Mouse (Mus musculus) ovary, postnatal 10 days (tissue): ENCODE measurements around the gene Prol1.
"Not testable (repeated sequence)": the region's sequence is repeated elsewhere in the genome, so short reads cannot be mapped to it uniquely, and the experiment has no call there.

Experiments
- DNase-seq: peaks from one replicate; pipeline ENCODE4 v3.0.0; 2022; ENCODE audit warnings: low spot score

Gene Prol1

DNA sequence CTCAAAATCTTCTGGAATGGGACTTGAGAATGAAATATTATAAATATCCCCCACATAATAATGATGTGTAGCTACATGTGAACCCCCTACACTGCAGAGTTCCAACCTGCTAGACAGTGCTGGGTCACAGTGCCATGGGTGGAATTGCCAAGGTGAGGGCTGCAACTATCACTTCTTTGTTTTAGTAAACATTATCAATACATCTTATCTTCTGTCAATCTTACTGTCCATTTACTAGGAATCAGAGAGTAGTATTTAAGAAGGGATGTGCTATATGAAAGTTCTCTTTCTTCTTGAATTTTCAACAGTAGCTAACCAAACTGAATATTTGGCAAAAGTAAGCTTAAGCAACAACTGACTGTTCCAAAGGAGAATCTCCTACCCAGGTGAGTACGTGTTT lies at the start of gene Prol1:
TSS of gene Prol1 (plus strand) at position 301 of the 400 bp plus-strand sequence.
- DNase-seq = no peak

GRCm38 (mm10) chr5:88268619-88269018 lies 48.5 kb upstream of the Prol1 start, which contains the start of gene Gm7714:
TSS of gene Gm7714 (plus strand) at chr5:88268919.
- DNase-seq = no peak

DNA sequence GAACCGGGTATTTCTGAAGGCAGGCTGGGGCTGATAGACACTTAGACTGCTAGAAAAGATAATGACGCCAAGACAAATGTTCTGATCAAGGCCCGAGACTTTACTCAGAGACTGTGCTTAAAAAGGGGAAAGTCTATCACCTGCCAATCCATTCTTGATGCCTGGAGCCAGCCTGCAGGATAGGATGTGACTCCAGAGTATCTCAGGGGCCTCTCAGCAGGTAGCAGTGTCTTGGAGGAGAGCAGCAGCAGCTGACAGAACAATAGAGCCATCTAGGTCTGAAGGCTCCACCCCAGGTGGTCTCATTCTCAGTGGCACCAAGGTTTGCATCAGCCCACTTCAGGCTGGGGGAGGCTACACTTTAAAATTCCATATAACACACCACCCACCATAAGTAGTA lies 5.8 kb upstream of the Prol1 start:
- DNase-seq = not testable (repeated sequence)

GRCm38 (mm10) chr5:88348533-88348932 lies 31.4 kb downstream of the Prol1 start:
- DNase-seq = not testable (repeated sequence)

- DNase-seq = no peak
Observed at GRCm38 (mm10) chr5:88364768-88365167, 47.7 kb downstream of the Prol1 start.

- DNase-seq = no peak
Observed at GRCm38 (mm10) chr5:88366886-88367285, 49.8 kb downstream of the Prol1 start.

- DNase-seq = no peak
Observed at GRCm38 (mm10) chr5:88370578-88371232, 53.6 kb downstream of the Prol1 start.

GRCm38 (mm10) chr5:88372563-88372962 lies 55.5 kb downstream of the Prol1 start:
- DNase-seq = no peak

DNA sequence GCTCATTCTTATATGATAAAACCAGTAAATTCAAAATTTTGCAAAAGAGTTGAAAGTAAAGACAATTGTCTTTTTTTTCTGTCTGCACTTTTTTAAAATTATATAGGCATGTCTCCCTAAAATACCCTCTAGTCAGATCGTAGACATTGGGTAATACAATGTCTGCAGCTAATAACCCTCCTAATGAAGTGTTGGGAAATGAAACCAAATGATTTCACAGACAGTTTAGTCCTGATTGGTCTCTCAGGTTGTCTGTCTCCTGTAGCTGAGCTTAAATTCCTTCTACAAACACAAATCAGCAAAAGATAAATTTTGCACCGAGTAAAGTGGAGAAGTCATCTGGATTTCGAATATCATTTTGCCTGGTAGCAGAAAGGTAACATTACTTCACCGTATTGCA lies 58.7 kb downstream of the Prol1 start, which contains the start of gene Amtn:
TSS of gene Amtn (plus strand) at position 301 of the 400 bp plus-strand sequence.
- no peak for DNase-seq
